Mouse (Mus musculus) testis, adult 2 months (tissue): ENCODE data around the gene Cyp2d26. TPM values are rescaled to one million over a fixed set of nuclear protein-coding genes. Genes with fewer than 3 reads are reported as not detected.

Experiments used
- H3K27ac ChIP-seq: fragments of 200-500 bp; 2 replicates; pipeline ENCODE4 v1.5.1; 2012; ENCODE audit warnings: low read depth, low read length; ENCODE audit not compliant: control insufficient read depth, insufficient read depth
- H3K27me3 ChIP-seq: fragments of 200-500 bp; 2 replicates; pipeline ENCODE4 v1.6.1; 2012; ENCODE audit warnings: mild to moderate bottlenecking, low read length, moderate library complexity; ENCODE audit not compliant: control insufficient read depth, insufficient read depth
- H3K36me3 ChIP-seq: fragments of 200-500 bp; 2 replicates; pipeline ENCODE4 v1.6.1; 2012; ENCODE audit warnings: mild to moderate bottlenecking, low read length; ENCODE audit not compliant: control insufficient read depth, insufficient read depth
- H3K4me1 ChIP-seq: fragments of 200-500 bp; 2 replicates; pipeline ENCODE4 v1.6.1; 2012; ENCODE audit warnings: low read length; ENCODE audit not compliant: control insufficient read depth, insufficient read depth
- H3K4me3 ChIP-seq: fragments of 200-500 bp; 2 replicates; pipeline ENCODE4 v1.5.1; 2012; ENCODE audit warnings: low read depth, mild to moderate bottlenecking, low read length, moderate library complexity, mixed read lengths; ENCODE audit not compliant: control insufficient read depth
- CTCF ChIP-seq: fragments of 200-500 bp; IDR thresholded peaks from 2 replicates; pipeline ENCODE4 v1.5.1; 2012; ENCODE audit warnings: low read depth, mild to moderate bottlenecking, inconsistent platforms, low read length, moderate library complexity; ENCODE audit not compliant: control insufficient read depth, insufficient read depth, insufficient replicate concordance
- POLR2A ChIP-seq: fragments of 200-500 bp; IDR thresholded peaks from 2 replicates; pipeline ENCODE4 v1.6.1; 2012; ENCODE audit warnings: low read depth, mild to moderate bottlenecking, inconsistent platforms, low read length, moderate library complexity; ENCODE audit not compliant: control insufficient read depth
- polyA plus RNA-seq: library from polyadenylated mRNA; depleted of rRNA; stranded (reverse); fragments of >200 nt; gene quantifications from 2 replicates; pipeline ENCODE4 v1.2.3, GENCODE M21; 2012

Gene Cyp2d26
- polyA plus RNA-seq, 1 experiment: 28.8 TPM

- no peaks in the 10 kb centered on the region; the same call in 1 of the 2 replicates for H3K36me3 ChIP-seq
- TF ChIP-seq CTCF (no peak), POLR2A (no peak)
- no peaks in the 10 kb centered on the region for H3K27me3 ChIP-seq
- no peak overlapping the region for H3K27ac ChIP-seq
- no peak overlapping the region for H3K4me3 ChIP-seq
- H3K4me1 ChIP-seq: peaks cover 2% of the 10 kb centered on the region
These were observed 20.2 kb upstream of the Cyp2d26 start for GRCm38 (mm10) chr15:82814321-82814720.

- Histone ChIP-seq H3K4me1 (peaks cover 2% of the 10 kb centered on the region), H3K27me3 (no peaks in the 10 kb centered on the region), H3K27ac (no peak overlapping the region), H3K4me3 (no peak overlapping the region), H3K36me3 (no peaks in the 10 kb centered on the region; the same call in 1 of the 2 replicates)
- TF ChIP-seq POLR2A: no peak
- no peak for TF ChIP-seq CTCF
These were observed 16.5 kb upstream of the Cyp2d26 start for GRCm38 (mm10) chr15:82810556-82810955.

GRCm38 (mm10) chr15:82809511-82809910 is 15.4 kb upstream of the Cyp2d26 start:
- H3K4me1 ChIP-seq: peaks cover 2% of the 10 kb centered on the region
- TF ChIP-seq CTCF: no peak
- no peak for TF ChIP-seq POLR2A
- no peak overlapping the region for H3K27ac ChIP-seq

DNA sequence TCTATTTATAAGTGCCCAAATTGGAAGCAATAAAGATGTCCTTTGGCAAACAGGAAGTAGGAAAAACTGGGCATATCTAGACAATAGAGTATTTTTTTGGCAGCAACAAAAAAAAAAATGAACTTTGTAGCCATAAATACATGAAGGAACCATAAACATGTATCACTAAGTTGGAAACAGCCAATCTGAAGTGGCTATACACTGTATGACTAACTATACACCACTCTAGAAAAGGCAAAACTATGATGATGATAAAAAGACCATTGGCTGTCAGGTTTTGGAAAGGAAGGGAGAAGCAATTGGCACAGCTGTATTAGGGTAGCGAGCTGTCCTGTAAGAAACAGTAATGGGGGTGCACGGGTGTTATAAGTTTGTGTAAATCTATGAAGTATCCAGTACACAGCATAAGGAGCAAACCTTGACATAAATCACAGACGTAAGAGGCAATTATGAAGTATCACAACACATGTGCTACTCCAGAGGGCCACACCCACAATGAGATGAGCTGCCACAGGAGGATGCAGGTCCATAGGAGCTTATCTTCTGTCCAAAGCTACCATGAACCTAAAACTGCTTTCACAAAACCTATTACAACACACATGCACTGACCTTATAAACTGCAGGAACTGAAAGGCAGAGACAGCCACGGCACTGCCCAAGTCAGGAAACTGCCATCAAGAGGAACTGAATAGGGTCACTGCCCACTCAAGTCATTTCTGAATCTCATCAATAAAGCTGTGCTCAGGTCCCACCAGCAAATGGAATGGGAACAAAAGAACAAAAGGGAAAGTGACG is 13.1 kb upstream of the Cyp2d26 start:
- Histone ChIP-seq H3K4me3 (no peak overlapping the region), H3K4me1 (peaks cover 2% of the 10 kb centered on the region), H3K27ac (no peak overlapping the region), H3K27me3 (no peaks in the 10 kb centered on the region), H3K36me3 (no peaks in the 10 kb centered on the region)
- TF ChIP-seq POLR2A (no peak), CTCF (no peak)

More at GRCm38 (mm10) chr15:82809511-82809910, 15.4 kb upstream of the Cyp2d26 start:
- Histone ChIP-seq H3K27me3 (no peaks in the 10 kb centered on the region), H3K4me3 (no peak overlapping the region), H3K36me3 (no peaks in the 10 kb centered on the region)

DNA sequence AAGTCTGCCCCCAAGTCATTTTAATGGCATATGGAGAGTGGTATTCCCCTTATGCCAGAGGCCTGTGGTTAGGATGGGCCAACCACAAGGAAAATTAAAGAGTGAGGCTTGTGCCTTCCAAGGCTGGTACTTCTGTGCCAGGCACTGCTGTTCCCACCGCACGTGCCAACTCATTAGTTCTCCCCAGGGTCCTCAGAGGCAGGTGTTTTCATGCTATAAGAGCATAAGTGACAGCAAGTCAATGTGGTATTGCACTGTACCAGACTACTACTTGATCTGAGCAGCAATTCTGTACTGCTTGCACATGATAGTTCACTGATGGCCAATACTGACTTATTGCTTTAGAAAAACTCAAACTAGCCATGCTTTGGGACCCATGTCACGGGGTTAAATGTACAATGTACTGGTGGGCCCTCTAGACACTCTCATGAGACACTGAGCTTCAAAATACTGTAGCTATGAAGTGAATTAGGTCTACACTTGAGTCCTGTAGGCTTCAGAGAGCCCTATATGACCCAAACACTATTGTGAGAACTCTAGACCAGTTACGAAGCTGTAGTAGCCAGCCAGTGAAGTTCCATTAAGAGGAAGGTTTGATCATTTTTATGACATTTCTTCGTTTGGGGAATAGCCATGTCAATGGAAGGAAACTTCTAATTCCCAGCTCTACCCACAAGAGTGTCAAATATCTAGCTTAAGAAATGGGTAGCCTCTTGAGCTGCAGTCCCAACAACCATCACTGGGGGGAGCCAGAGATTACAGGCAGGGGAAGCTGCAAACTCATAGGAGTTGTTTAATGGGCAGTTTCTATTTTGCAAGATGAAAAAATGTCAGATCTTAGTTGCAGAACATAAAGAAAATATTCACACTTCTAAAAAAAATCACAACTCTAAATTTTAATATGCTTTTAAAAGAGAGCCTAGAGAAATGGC is 10.9 kb upstream of the Cyp2d26 start:
- Histone ChIP-seq H3K4me1 (peaks cover 2% of the 10 kb centered on the region), H3K27ac (no peak overlapping the region), H3K27me3 (no peaks in the 10 kb centered on the region), H3K36me3 (no peaks in the 10 kb centered on the region), H3K4me3 (no peak overlapping the region)
- TF ChIP-seq CTCF (peak; percentile 49; the same call in 1 of the 2 replicates), POLR2A (no peak)

DNA sequence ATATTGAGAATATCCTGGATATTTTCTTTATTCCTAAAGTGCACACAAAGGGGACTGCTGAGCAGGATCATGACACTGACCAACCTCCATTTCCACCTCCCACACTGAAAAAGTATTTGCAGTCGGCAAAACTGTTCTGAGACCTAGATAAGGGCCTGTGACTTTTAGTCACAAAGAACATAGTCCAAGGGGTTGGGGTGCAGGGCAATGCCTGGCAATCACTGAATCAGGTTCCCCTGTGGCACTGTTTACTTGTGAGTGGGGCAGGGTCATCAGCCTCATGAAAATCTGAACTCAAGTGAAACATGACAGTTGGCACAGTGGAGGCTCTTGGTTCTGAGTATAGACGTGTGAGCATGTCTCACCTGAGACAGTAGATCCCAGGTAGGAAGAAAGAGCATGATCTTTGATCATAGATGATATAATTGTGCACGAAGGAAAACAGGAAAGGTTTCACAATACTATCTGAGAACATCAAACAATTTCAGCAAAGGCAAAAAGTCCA is 1.9 kb upstream of the Cyp2d26 start:
- no peak for TF ChIP-seq CTCF
- no peak for TF ChIP-seq POLR2A
- peaks cover 6% of the 10 kb centered on the region; the same call in 1 of the 2 replicates for H3K4me1 ChIP-seq
- peak overlapping the region; percentile 48; the same call in 1 of the 2 replicates for H3K4me3 ChIP-seq
- H3K36me3 ChIP-seq: no peaks in the 10 kb centered on the region
- H3K27me3 ChIP-seq: no peaks in the 10 kb centered on the region
- no peak overlapping the region for H3K27ac ChIP-seq

- H3K27ac ChIP-seq: no peak overlapping the region
- H3K36me3 ChIP-seq: no peaks in the 10 kb centered on the region
- peaks cover 6% of the 10 kb centered on the region; the same call in 1 of the 2 replicates for H3K4me1 ChIP-seq
- H3K4me3 ChIP-seq: peak overlapping the region; percentile 49
- H3K27me3 ChIP-seq: no peaks in the 10 kb centered on the region
- TF ChIP-seq POLR2A (no peak), CTCF (no peak)
These were observed 226 bp downstream of the Cyp2d26 start for GRCm38 (mm10) chr15:82793868-82794267.
